ENCODE assay signal across 20 mouse cellular contexts in genomic region chr12:30292724-30293560, GRCm38 (mm10).
DNase-seq lines count a peak whose midpoint lies in the region.
"Had no signal": no experiment of that assay in that cellular context is flagged by ENCODE, and none has a peak within 500 bp of the region (broad histone marks: within the 10 kb centered on the region; RNA-seq: fewer than 3 reads in every experiment).

No protein-coding gene starts in this region.

- 80% methylated on average over 13 of the region's 13 CpGs for WGBS in heart, embryonic 10.5 days

- no peaks in the 10 kb centered on the region for H3K4me1 ChIP-seq in heart, embryonic 10.5 days
- H3K4me1 ChIP-seq: embryonic facial prominence, embryonic 15.5 days; heart, embryonic 15.5 days; midbrain, embryonic 12.5 days; neural tube, embryonic 13.5 days; stomach, embryonic 15.5 days had no signal

- DNase-seq in heart, embryonic 10.5 days (ENCODE audit: low spot score): peak; percentile 0
- no peak for DNase-seq in heart, postnatal 36 days
- peak; percentile 5 for DNase-seq in retina, postnatal 1 day
- no peak for DNase-seq in retina, embryonic 14.5 days (ENCODE audit: low spot score)
- DNase-seq in kidney, postnatal 14 days: peak; percentile 5
- no peak for DNase-seq in spleen, adult 12 weeks (ENCODE audit: low spot score)
- no peak for DNase-seq in left cerebral cortex, postnatal 10 days (ENCODE audit: extremely low spot score in 1 of 2, low spot score in 2 of 2)
- DNase-seq: adrenal gland, adult 2 months; cerebellum, adult 9-10 months; gastrocnemius, postnatal 10 days; heart, adult 2 months; liver; right cerebral cortex, postnatal 25 days; thymus, adult 18-20 months; thymus, postnatal 4 days had no signal

- H3K9me3 ChIP-seq in heart, embryonic 10.5 days: no peaks in the 10 kb centered on the region
- H3K9me3 ChIP-seq: embryonic facial prominence, embryonic 15.5 days; heart, embryonic 15.5 days; midbrain, embryonic 12.5 days; neural tube, embryonic 13.5 days; stomach, embryonic 15.5 days had no signal

- H3K27me3 ChIP-seq in heart, embryonic 10.5 days (ENCODE audit: insufficient read depth, poor library complexity, severe bottlenecking): no peaks in the 10 kb centered on the region
- H3K27me3 ChIP-seq: embryonic facial prominence, embryonic 15.5 days; heart, embryonic 15.5 days; midbrain, embryonic 12.5 days; neural tube, embryonic 13.5 days; stomach, embryonic 15.5 days had no signal

- H3K4me3 ChIP-seq in heart, embryonic 10.5 days: no peak overlapping the region
- H3K4me3 ChIP-seq: embryonic facial prominence, embryonic 15.5 days; heart, adult 2 months; heart, embryonic 15.5 days; midbrain, embryonic 12.5 days; neural tube, embryonic 13.5 days; stomach, embryonic 15.5 days had no signal

- intact Hi-C loops in heart, postnatal 36 days (cut with DNase I): no loop called here
- intact Hi-C loops in left cerebral cortex, postnatal 10 days (cut with DNase I): loop anchor here (10.0 kb wide), 1 partner anchor 52 kb away; no protein-coding TSS in a partner anchor

- H3K36me3 ChIP-seq in heart, embryonic 10.5 days: no peaks in the 10 kb centered on the region
- H3K36me3 ChIP-seq: embryonic facial prominence, embryonic 15.5 days; heart, embryonic 15.5 days; midbrain, embryonic 12.5 days; neural tube, embryonic 13.5 days; stomach, embryonic 15.5 days had no signal

- H3K27ac ChIP-seq in heart, embryonic 10.5 days: no peak overlapping the region
- H3K27ac ChIP-seq: embryonic facial prominence, embryonic 15.5 days; heart, adult 2 months; heart, embryonic 15.5 days; midbrain, embryonic 12.5 days; neural tube, embryonic 13.5 days; stomach, embryonic 15.5 days had no signal

Comparison
In these comparisons a context has a peak if more than half of its experiments do, and no peak if none do; other contexts are left out.
1. DNase-seq: peak in heart, embryonic 10.5 days (single experiment), retina, postnatal 1 day (single experiment) and kidney, postnatal 14 days (single experiment); none in heart, postnatal 36 days (0 of 2), retina, embryonic 14.5 days (single experiment), spleen, adult 12 weeks (single experiment) and left cerebral cortex, postnatal 10 days (0 of 2).